Mouse (Mus musculus): ENCODE measurements at regions not wholly inside any gene's neighbourhood (a gene's known extent, or its start where the extent isn't known, plus 50 kb on each side); places are given as distances from the start of the nearest gene placed in this dataset.

DNA sequence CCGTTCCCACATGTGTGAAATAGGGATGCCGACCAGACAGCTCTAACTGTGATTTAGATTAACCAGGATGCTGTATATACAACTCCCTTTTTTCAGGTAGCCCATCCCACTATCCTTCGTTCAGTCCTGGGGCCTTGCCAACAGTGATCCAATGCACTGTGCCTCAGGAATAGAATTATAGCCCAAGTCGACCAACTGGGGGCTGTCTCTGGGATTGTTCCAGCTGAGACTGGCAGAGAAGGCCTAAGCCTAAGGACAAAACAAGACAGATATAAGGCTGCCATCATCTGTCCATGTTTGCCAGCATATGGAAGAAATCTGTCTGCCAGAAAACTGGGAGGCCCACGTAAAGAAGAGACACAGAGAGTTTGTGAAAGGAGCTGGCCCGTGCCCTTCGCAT lies 269.9 kb downstream of the H2al1j start:
- no peak for TF ChIP-seq POLR2A (IDR thresholded peaks at IDR 0.05; ENCODE audit: insufficient read depth, low read depth, low read length)
- no peak for TF ChIP-seq CTCF (IDR thresholded peaks at IDR 0.05; ENCODE audit: insufficient read depth, low read depth, low read length)
- Histone ChIP-seq H3K27ac (ENCODE audit: insufficient read depth, low read depth, low read length) (no peak overlapping the region), H3K4me1 (ENCODE audit: control insufficient read depth, insufficient read depth, low read length) (no peaks in the 10 kb centered on the region), H3K4me3 (ENCODE audit: insufficient read depth, low read depth, low read length) (no peak overlapping the region)
- 82% methylated on average over 7 of the region's 7 CpGs for WGBS

DNA sequence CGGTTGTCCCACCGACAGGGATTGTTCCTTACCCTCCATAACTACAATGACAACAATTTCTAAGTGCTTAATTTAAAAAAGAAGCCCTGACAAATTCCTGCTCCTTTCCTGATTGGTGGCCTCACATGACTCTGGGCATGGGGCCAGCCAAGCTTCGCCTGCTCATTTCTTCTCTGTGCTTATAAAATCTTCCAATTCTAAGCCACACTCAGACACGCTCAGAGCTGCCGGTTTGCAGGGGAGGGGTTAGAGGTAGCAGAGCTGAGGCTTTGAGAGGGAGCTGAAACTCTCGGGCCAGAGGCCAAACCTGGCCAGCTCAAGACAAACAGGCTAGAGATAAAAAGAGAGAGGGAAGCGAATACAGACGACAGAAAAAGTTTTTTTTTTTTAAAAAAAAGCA lies 286.6 kb downstream of the H2al1j start:
- WGBS: 42% methylated on average over 8 of the region's 8 CpGs
- Histone ChIP-seq H3K27ac (ENCODE audit: insufficient read depth, low read depth, low read length) (no peak overlapping the region), H3K4me1 (ENCODE audit: control insufficient read depth, insufficient read depth, low read length) (peaks cover 3% of the 10 kb centered on the region; the same call in 1 of the 2 replicates), H3K4me3 (ENCODE audit: insufficient read depth, low read depth, low read length) (no peak overlapping the region)
- TF ChIP-seq POLR2A (IDR thresholded peaks at IDR 0.05; ENCODE audit: insufficient read depth, low read depth, low read length) (no peak), CTCF (IDR thresholded peaks at IDR 0.05; ENCODE audit: insufficient read depth, low read depth, low read length) (no peak)

DNA sequence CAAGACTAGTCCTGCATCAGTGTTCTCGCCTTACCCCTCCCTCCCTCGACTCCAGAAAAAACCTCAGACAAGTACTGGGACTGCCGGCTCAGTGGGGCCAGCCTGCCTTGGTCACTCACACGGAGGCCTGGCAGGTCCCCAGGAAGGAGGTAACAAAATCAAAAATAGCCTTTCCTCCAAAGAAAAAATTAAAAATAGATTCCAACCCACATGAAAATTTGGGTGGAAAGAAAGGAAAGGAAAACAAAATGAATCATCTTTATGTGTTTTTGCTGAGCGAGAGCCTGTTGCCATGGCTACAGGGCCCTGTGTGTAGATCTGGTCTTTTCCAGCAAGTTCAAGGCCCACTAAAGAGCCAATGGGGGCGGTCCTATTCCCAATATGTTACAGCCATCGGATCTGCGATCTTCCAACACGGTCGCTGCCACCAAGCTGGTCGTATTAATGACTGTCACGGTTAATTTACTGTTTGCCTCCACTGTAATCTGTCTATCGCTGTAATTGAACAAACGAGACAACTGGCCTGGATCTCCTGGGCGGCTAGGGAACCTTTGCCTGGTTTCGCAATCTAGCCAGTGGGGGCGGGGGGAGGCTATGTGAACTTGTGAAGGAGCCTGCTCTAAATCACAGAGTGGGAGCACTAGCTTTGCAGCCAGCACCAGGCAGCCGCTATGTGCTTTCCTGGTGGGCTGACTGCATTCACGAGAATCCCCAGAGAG lies 293.6 kb downstream of the H2al1j start:
- Histone ChIP-seq H3K27ac (ENCODE audit: insufficient read depth, low read depth, low read length) (peak overlapping the region; percentile 69; the same call in 1 of the 2 replicates), H3K4me3 (ENCODE audit: insufficient read depth, low read depth, low read length) (no peak overlapping the region), H3K4me1 (ENCODE audit: control insufficient read depth, insufficient read depth, low read length) (peaks cover 12% of the 10 kb centered on the region)
- TF ChIP-seq POLR2A (IDR thresholded peaks at IDR 0.05; ENCODE audit: insufficient read depth, low read depth, low read length) (no peak), CTCF (IDR thresholded peaks at IDR 0.05; ENCODE audit: insufficient read depth, low read depth, low read length) (no peak)
- WGBS: 32% methylated on average over 19 of the region's 19 CpGs

DNA sequence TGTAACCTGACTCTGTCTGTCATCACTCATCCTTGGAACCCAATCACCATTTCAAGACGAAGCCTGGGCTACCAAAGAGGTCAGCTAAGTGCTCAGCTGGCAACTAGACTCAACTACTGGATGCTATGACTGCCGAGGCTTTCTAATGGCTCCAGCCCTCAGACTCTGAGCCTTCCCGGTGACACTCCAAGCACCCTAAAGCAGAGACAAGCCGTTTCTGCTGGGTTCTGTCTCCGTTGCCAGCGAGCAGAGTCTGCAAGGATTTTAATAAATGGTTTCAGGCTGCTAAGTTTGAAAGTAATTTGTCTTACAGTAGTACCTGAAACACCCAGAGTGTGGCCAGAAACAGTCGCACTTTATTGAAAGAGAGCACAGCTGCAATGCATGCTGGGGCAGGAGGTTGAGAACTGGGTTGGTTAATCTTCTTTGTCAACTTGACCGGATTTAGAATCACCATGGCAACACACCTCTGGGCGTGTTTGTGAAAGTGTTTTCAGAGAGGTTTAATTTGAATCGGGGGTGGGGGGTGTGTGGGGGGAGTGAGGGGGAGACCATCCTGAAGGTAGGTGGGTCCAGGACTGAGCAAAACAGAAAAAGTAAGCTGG lies 298.8 kb downstream of the H2al1j start:
- Histone ChIP-seq H3K4me1 (ENCODE audit: control insufficient read depth, insufficient read depth, low read length) (peaks cover 5% of the 10 kb centered on the region), H3K4me3 (ENCODE audit: insufficient read depth, low read depth, low read length) (no peak overlapping the region), H3K27ac (ENCODE audit: insufficient read depth, low read depth, low read length) (no peak overlapping the region)
- TF ChIP-seq POLR2A (IDR thresholded peaks at IDR 0.05; ENCODE audit: insufficient read depth, low read depth, low read length): no peak
- TF ChIP-seq CTCF (IDR thresholded peaks at IDR 0.05; ENCODE audit: insufficient read depth, low read depth, low read length): no peak
- 40% methylated on average over 10 of the region's 10 CpGs for WGBS

GRCm38 (mm10) chrX:11629362-11629761 lies 301.7 kb downstream of the H2al1j start:
- TF ChIP-seq CTCF (IDR thresholded peaks at IDR 0.05; ENCODE audit: insufficient read depth, low read depth, low read length) (no peak), POLR2A (IDR thresholded peaks at IDR 0.05; ENCODE audit: insufficient read depth, low read depth, low read length) (no peak)
- WGBS: 77% methylated on average over 2 of the region's 2 CpGs
- Histone ChIP-seq H3K4me3 (ENCODE audit: insufficient read depth, low read depth, low read length) (no peak overlapping the region), H3K4me1 (ENCODE audit: control insufficient read depth, insufficient read depth, low read length) (peaks cover 10% of the 10 kb centered on the region), H3K27ac (ENCODE audit: insufficient read depth, low read depth, low read length) (no peak overlapping the region)

DNA sequence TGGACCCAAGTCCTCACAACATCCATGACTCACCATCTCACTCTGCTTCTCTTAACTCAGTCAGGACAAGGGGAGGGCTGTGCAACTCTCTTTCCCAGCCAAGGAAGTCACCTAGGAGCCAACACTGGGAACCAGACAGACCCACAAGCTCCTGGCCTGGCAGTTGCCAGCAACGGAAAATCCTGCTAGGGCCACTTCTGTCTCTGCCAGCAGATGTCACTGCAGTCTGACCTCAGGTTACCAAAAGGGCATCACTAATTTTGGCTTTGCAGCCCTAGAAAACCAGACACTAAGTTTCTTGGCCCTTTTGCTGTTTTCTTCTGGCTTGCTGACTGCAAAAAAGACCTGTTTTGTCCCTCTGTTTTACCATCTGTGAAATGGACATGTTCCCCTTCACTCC lies 302.3 kb downstream of the H2al1j start:
- H3K27ac ChIP-seq (ENCODE audit: insufficient read depth, low read depth, low read length): no peak overlapping the region
- WGBS: 27% methylated on average over 1 of the region's 1 CpGs

DNA sequence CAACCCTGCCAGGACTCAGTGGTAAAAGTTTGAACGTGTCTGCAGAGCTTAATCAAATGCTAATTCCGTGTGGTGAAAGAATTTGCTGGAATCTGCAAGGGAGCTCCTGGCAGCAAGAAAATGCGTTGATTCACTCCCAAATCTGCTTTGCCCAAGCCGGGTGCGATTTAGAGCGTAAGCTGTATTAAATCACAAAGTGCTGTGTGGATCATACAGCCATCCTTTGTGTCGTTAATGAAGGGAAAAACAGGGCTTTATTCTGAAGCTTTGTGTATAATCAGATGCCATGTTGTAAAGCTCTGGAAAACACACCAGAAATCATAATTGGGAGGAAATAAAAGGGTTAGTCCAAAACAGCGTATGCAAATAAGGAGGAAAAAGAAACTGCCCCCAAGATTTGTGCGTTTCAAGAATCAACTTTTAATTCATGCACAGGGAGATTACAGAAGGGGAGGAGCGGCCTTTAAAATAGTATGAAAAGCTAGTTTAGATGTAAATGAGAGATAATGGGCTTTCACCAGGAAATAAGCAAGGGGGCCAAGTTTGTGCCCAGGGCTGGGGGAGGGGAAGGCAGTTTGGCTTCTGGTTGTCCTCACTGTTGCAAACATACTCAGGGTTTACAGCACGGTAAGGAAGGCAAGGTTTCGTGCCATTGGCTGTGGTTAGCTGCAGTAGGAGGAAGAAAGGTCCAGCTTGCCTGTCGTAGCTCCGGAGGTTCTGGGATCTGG lies 303.7 kb downstream of the H2al1j start:
- Histone ChIP-seq H3K4me3 (ENCODE audit: insufficient read depth, low read depth, low read length) (no peak overlapping the region), H3K4me1 (ENCODE audit: control insufficient read depth, insufficient read depth, low read length) (peaks cover 10% of the 10 kb centered on the region), H3K27ac (ENCODE audit: insufficient read depth, low read depth, low read length) (no peak overlapping the region)
- TF ChIP-seq POLR2A (IDR thresholded peaks at IDR 0.05; ENCODE audit: insufficient read depth, low read depth, low read length) (no peak), CTCF (IDR thresholded peaks at IDR 0.05; ENCODE audit: insufficient read depth, low read depth, low read length) (no peak)
- WGBS: 24% methylated on average over 14 of the region's 14 CpGs

More for the DNA sequence above, 302.3 kb downstream of the H2al1j start:
- TF ChIP-seq POLR2A (IDR thresholded peaks at IDR 0.05; ENCODE audit: insufficient read depth, low read depth, low read length) (no peak), CTCF (IDR thresholded peaks at IDR 0.05; ENCODE audit: insufficient read depth, low read depth, low read length) (no peak)
- Histone ChIP-seq H3K4me3 (ENCODE audit: insufficient read depth, low read depth, low read length) (no peak overlapping the region), H3K4me1 (ENCODE audit: control insufficient read depth, insufficient read depth, low read length) (peaks cover 10% of the 10 kb centered on the region)

DNA sequence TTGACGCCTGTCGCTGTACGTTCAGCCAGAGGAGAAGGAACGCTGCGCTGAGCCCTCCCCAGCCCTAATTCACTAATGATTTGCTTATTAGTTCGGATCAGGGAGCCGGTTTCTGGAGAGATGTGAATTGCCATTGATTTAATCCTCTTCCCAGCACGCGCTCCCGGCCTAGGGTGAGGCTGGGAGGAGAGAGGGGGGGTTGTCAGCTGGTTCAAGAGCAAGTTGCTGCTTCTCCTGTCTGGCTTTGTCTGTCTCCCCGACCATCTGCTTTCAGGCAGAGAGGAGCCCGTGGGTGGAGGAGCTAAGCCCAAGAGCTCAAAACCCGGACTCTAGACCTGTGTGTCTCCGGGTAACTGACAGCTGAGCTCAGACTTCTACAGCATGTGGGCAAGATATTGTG lies 304.4 kb downstream of the H2al1j start:
- TF ChIP-seq CTCF (IDR thresholded peaks at IDR 0.05; ENCODE audit: insufficient read depth, low read depth, low read length): no peak
- TF ChIP-seq POLR2A (IDR thresholded peaks at IDR 0.05; ENCODE audit: insufficient read depth, low read depth, low read length): no peak
- WGBS: 24% methylated on average over 14 of the region's 14 CpGs
- H3K4me1 ChIP-seq (ENCODE audit: control insufficient read depth, insufficient read depth, low read length): peaks cover 10% of the 10 kb centered on the region
- H3K27ac ChIP-seq (ENCODE audit: insufficient read depth, low read depth, low read length): no peak overlapping the region
- H3K4me3 ChIP-seq (ENCODE audit: insufficient read depth, low read depth, low read length): no peak overlapping the region

- Histone ChIP-seq H3K4me3 (ENCODE audit: insufficient read depth, low read depth, low read length) (no peak overlapping the region), H3K27ac (ENCODE audit: insufficient read depth, low read depth, low read length) (no peak overlapping the region), H3K4me1 (ENCODE audit: control insufficient read depth, insufficient read depth, low read length) (peaks cover 10% of the 10 kb centered on the region)
- 70% methylated on average over 6 of the region's 6 CpGs for WGBS
- TF ChIP-seq POLR2A (IDR thresholded peaks at IDR 0.05; ENCODE audit: insufficient read depth, low read depth, low read length): no peak
- no peak for TF ChIP-seq CTCF (IDR thresholded peaks at IDR 0.05; ENCODE audit: insufficient read depth, low read depth, low read length)
Observed at GRCm38 (mm10) chrX:11633823-11634222, 306.2 kb downstream of the H2al1j start.
